Mouse (Mus musculus): ENCODE results near the gene Grin2b.

Gene Grin2b

GRCm38 (mm10) chr6:136100241-136100640 lies 73.1 kb downstream of the Grin2b start:
- no peak for DNase-seq (ENCODE audit: low spot score)

GRCm38 (mm10) chr6:136096269-136096668 lies 77.0 kb downstream of the Grin2b start:
- no peak for DNase-seq (ENCODE audit: low spot score)

- DNase-seq (ENCODE audit: low spot score) = no peak
Observed at GRCm38 (mm10) chr6:136079991-136080734, 93.1 kb downstream of the Grin2b start.

GRCm38 (mm10) chr6:136072326-136073054 lies 100.8 kb downstream of the Grin2b start:
- DNase-seq (ENCODE audit: low spot score) = no peak

- DNase-seq (ENCODE audit: low spot score) = no peak
Observed at GRCm38 (mm10) chr6:136070101-136070500, 103.2 kb downstream of the Grin2b start.

GRCm38 (mm10) chr6:136053346-136053745 lies 120.0 kb downstream of the Grin2b start:
- no peak for DNase-seq (ENCODE audit: low spot score)

- DNase-seq (ENCODE audit: low spot score) = no peak
Observed at GRCm38 (mm10) chr6:136050346-136050745, 123.0 kb downstream of the Grin2b start.

- DNase-seq (ENCODE audit: low spot score) = no peak
Observed at GRCm38 (mm10) chr6:136048084-136048483, 125.2 kb downstream of the Grin2b start.

- no peak for DNase-seq (ENCODE audit: low spot score)
Observed at GRCm38 (mm10) chr6:136046091-136046490, 127.2 kb downstream of the Grin2b start.

GRCm38 (mm10) chr6:136044461-136044860 lies 128.8 kb downstream of the Grin2b start:
- DNase-seq (ENCODE audit: low spot score) = no peak

GRCm38 (mm10) chr6:136042375-136042774 lies 130.9 kb downstream of the Grin2b start:
- no peak for DNase-seq (ENCODE audit: low spot score)

- DNase-seq (ENCODE audit: low spot score) = no peak
Observed at GRCm38 (mm10) chr6:136041821-136042220, 131.5 kb downstream of the Grin2b start.

GRCm38 (mm10) chr6:136040931-136041330 lies 132.4 kb downstream of the Grin2b start:
- DNase-seq (ENCODE audit: low spot score) = no peak

GRCm38 (mm10) chr6:136029235-136029939 lies 143.9 kb downstream of the Grin2b start:
- DNase-seq (ENCODE audit: low spot score) = no peak

GRCm38 (mm10) chr6:136026936-136027335 lies 146.4 kb downstream of the Grin2b start:
- DNase-seq (ENCODE audit: low spot score) = no peak

GRCm38 (mm10) chr6:136025801-136026200 lies 147.5 kb downstream of the Grin2b start:
- no peak for DNase-seq (ENCODE audit: low spot score)

GRCm38 (mm10) chr6:136020460-136020859 lies 152.9 kb downstream of the Grin2b start:
- DNase-seq (ENCODE audit: low spot score) = no peak

- no peak for DNase-seq (ENCODE audit: low spot score)
Observed at GRCm38 (mm10) chr6:136018962-136019361, 154.3 kb downstream of the Grin2b start.

GRCm38 (mm10) chr6:136013556-136014380 lies 159.5 kb downstream of the Grin2b start:
- DNase-seq (ENCODE audit: low spot score) = no peak

- DNase-seq (ENCODE audit: low spot score) = no peak
Observed at GRCm38 (mm10) chr6:136011533-136011932, 161.8 kb downstream of the Grin2b start.

GRCm38 (mm10) chr6:136011038-136011311 lies 162.3 kb downstream of the Grin2b start:
- DNase-seq (ENCODE audit: low spot score) = no peak

Data from testis, postnatal 14 days (tissue).